Mouse (Mus musculus) ES-Bruce4 (cell line): ENCODE results near the gene Igsf11. TPM values are rescaled to one million over a fixed set of nuclear protein-coding genes. Genes with fewer than 3 reads are reported as not detected.

ENCODE experiments used
- H3K27ac ChIP-seq: 2 replicates; pipeline ENCODE4 v1.5.1; 2012; ENCODE audit warnings: low read length, inconsistent platforms; ENCODE audit not compliant: insufficient read depth
- H3K27me3 ChIP-seq: 2 replicates; pipeline ENCODE4 v1.6.1; 2012; ENCODE audit warnings: mild to moderate bottlenecking, low read length, inconsistent platforms; ENCODE audit not compliant: control insufficient read depth, poor library complexity, insufficient read depth, severe bottlenecking
- H3K36me3 ChIP-seq: 2 replicates; pipeline ENCODE4 v1.6.1; 2012; ENCODE audit warnings: inconsistent platforms, mild to moderate bottlenecking, low read length, moderate library complexity; ENCODE audit not compliant: control insufficient read depth, poor library complexity, insufficient read depth, severe bottlenecking
- H3K4me1 ChIP-seq: one replicate; pipeline ENCODE4 v1.8.1; 2011; ENCODE audit warnings: low read length; ENCODE audit not compliant: control insufficient read depth, insufficient read depth
- H3K4me3 ChIP-seq: 2 replicates; pipeline ENCODE4 v1.5.1; 2011; ENCODE audit warnings: low read depth, mild to moderate bottlenecking, low read length
- H3K9ac ChIP-seq: 2 replicates; pipeline ENCODE4 v1.6.1; 2012; ENCODE audit warnings: low read depth, mild to moderate bottlenecking, inconsistent platforms; ENCODE audit not compliant: poor library complexity, severe bottlenecking
- H3K9me3 ChIP-seq: replicated peaks from 2 replicates; pipeline ENCODE4 v1.6.1; 2012; ENCODE audit warnings: mild to moderate bottlenecking, low read length, inconsistent platforms; ENCODE audit not compliant: control insufficient read depth, poor library complexity, insufficient read depth, severe bottlenecking
- CTCF ChIP-seq: IDR thresholded peaks from one replicate; pipeline ENCODE4 v1.8.1; 2011; ENCODE audit warnings: low read depth, low read length
- EP300 ChIP-seq: IDR thresholded peaks from 2 replicates; pipeline ENCODE4 v1.6.1; 2011; ENCODE audit warnings: low read depth, low read length; ENCODE audit not compliant: insufficient read depth
- POLR2A ChIP-seq: IDR thresholded peaks from one replicate; pipeline ENCODE4 v1.8.1; 2011; ENCODE audit warnings: low read length; ENCODE audit not compliant: insufficient read depth
- polyA plus RNA-seq: library from polyadenylated mRNA; stranded (reverse); fragments of >200 nt; gene quantifications from 2 replicates; pipeline ENCODE4 v1.2.4, GENCODE M21; 2011; ENCODE audit warnings: low read depth; ENCODE audit not compliant: missing spikeins, insufficient read depth, insufficient read length

Gene Igsf11
- polyA plus RNA-seq, 1 experiment, result 6.7 TPM

GRCm38 (mm10) chr16:38918121-38918520 lies 25.6 kb downstream of the Igsf11 start:
- no peak for TF ChIP-seq EP300
- TF ChIP-seq CTCF, result no peak
- no peak for TF ChIP-seq POLR2A

GRCm38 (mm10) chr16:38920488-38920887 lies 28.0 kb downstream of the Igsf11 start:
- H3K9ac ChIP-seq, result no peak overlapping the region
- H3K27me3 ChIP-seq, result no peaks in the 10 kb centered on the region
- no peak for TF ChIP-seq POLR2A
- TF ChIP-seq EP300, result no peak
- TF ChIP-seq CTCF, result no peak
- no peaks in the 10 kb centered on the region for H3K4me1 ChIP-seq
- H3K27ac ChIP-seq, result no peak overlapping the region
- H3K9me3 ChIP-seq, result no peaks in the 10 kb centered on the region
- no peak overlapping the region for H3K4me3 ChIP-seq
- H3K36me3 ChIP-seq, result no peaks in the 10 kb centered on the region

More at GRCm38 (mm10) chr16:38918121-38918520, 25.6 kb downstream of the Igsf11 start:
- Histone ChIP-seq H3K9me3 (no peaks in the 10 kb centered on the region), H3K4me1 (no peaks in the 10 kb centered on the region), H3K4me3 (no peak overlapping the region), H3K27ac (no peak overlapping the region), H3K27me3 (no peaks in the 10 kb centered on the region), H3K36me3 (no peaks in the 10 kb centered on the region), H3K9ac (no peak overlapping the region)

DNA sequence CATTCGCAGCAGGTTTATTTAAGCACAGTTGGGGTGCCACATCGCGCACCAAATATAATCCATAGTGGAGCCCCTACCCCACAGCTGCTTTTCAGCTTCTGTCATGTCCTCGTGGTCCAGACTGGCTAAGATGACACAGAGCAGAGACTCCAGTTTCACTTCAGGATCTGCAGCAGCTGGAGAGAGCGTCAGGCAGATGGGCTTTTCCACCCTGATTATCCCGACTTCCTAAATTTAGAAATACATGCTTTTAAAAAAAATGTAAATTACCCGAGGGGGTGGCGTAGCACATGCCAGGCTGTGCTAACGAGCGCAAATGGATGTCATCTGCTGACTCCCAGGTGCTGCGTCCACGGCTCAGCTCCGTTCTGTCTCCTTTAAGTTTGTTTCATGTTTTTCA lies 32.5 kb downstream of the Igsf11 start:
- H3K4me3 ChIP-seq, result no peak overlapping the region
- TF ChIP-seq POLR2A (no peak), CTCF (no peak), EP300 (no peak)
- no peaks in the 10 kb centered on the region for H3K36me3 ChIP-seq
- H3K27me3 ChIP-seq, result no peaks in the 10 kb centered on the region
- H3K9ac ChIP-seq, result no peak overlapping the region
- no peak overlapping the region for H3K27ac ChIP-seq
- no peaks in the 10 kb centered on the region for H3K4me1 ChIP-seq
- H3K9me3 ChIP-seq, result no peaks in the 10 kb centered on the region

DNA sequence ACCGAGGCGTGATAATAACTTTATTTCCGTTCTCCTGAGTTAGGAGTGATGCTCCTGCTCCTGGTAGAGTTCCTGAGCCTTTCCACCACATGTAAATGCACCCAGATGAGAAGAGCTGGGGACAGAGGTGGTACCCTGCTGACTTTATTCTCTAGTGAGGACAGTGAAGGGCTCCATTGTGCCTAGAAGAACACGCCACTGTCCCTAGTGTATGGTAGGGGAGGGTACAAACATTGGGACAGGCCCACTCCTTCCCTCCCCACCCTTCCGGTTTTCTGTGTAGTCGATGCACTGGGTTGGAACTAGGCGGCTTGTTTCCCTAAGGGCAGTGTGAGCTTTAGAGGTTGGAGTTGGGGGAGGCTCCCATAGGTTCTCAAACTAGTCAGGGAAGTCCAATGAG lies 36.3 kb downstream of the Igsf11 start:
- Histone ChIP-seq H3K4me3 (no peak overlapping the region), H3K27me3 (no peaks in the 10 kb centered on the region)
- TF ChIP-seq EP300 (no peak), CTCF (no peak), POLR2A (no peak)

DNA sequence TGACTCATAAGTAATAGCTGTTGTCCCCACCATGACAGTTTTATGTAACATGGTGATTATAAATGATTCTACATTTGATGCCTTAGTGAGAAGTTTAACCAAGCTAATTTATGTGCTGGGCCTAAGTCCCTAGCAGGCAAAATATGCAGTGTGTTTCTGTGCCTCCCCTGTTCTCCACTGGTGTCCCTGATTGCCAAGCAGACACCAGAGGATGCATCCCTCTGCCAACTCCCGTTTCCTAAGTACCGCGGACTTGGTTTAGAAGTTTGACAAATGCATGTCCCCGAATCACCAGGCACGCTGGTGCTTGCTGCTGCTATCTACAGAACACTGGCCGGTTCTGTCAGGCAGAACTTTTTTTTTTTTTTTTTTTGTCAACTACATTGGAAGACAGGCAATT lies 39.0 kb downstream of the Igsf11 start:
- no peak for TF ChIP-seq CTCF
- no peak for TF ChIP-seq EP300
- TF ChIP-seq POLR2A, result no peak
- no peaks in the 10 kb centered on the region for H3K4me1 ChIP-seq

More for the DNA sequence above, 36.3 kb downstream of the Igsf11 start:
- Histone ChIP-seq H3K9ac (no peak overlapping the region), H3K27ac (no peak overlapping the region), H3K9me3 (no peaks in the 10 kb centered on the region), H3K4me1 (no peaks in the 10 kb centered on the region), H3K36me3 (no peaks in the 10 kb centered on the region)

DNA sequence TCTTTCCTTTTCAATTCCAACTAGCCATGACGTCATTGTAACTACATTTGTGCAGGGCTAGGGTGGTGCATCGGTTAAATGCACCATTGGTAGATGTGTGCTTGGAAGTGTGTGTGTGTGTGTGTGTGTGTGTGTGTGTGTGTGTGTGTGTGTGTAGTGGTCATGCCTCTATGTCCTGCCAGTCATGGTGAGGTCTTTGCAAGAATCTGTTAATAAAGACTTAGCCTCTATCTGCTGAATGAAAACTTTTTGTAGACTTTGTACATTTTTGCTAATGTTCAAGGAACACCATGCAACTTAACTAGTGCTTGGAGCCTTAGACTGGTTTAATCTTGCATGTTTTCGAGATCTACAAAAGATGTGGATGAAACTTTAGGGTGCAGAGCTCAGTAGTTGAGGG lies 48.3 kb downstream of the Igsf11 start:
- Histone ChIP-seq H3K27ac (no peak overlapping the region), H3K36me3 (no peaks in the 10 kb centered on the region), H3K9me3 (no peaks in the 10 kb centered on the region), H3K4me1 (no peaks in the 10 kb centered on the region), H3K9ac (no peak overlapping the region), H3K27me3 (0 out of 2 replicates have a peak, but pooled peaks cover 2% of the 10 kb centered on the region), H3K4me3 (no peak overlapping the region)
- TF ChIP-seq CTCF, result no peak
- no peak for TF ChIP-seq EP300
- TF ChIP-seq POLR2A, result no peak

More for the DNA sequence above, 39.0 kb downstream of the Igsf11 start:
- H3K27me3 ChIP-seq, result no peaks in the 10 kb centered on the region
- H3K4me3 ChIP-seq, result no peak overlapping the region
- H3K9ac ChIP-seq, result no peak overlapping the region
- H3K36me3 ChIP-seq, result no peaks in the 10 kb centered on the region
- no peak overlapping the region for H3K27ac ChIP-seq
- no peaks in the 10 kb centered on the region for H3K9me3 ChIP-seq
